ENCODE assay signal across 14 mouse cellular contexts in genomic region chr13:19234700-19235374, GRCm38 (mm10).
"Had no signal": no experiment of that assay in that cellular context is flagged by ENCODE, and none has a peak within 500 bp of the region (broad histone marks: within the 10 kb centered on the region; RNA-seq: fewer than 3 reads in every experiment).

No protein-coding gene starts in this region.

- H3K9ac ChIP-seq: limb, embryonic 15.5 days; lung, embryonic 14.5 days had no signal

- H3K4me2 ChIP-seq: limb, embryonic 15.5 days; lung, embryonic 14.5 days; midbrain, embryonic 11.5 days had no signal

- H3K27me3 ChIP-seq: limb, embryonic 15.5 days had no signal

- H3K9me3 ChIP-seq: limb, embryonic 15.5 days had no signal

- H3K36me3 ChIP-seq: limb, embryonic 15.5 days had no signal

- H3K4me1 ChIP-seq: limb, embryonic 15.5 days had no signal

- ATAC-seq: inflammation-experienced regulatory T-cells, adult 6 months; intestine, postnatal 0 days; midbrain, embryonic 16.5 days had no signal

- DNase-seq: kidney, adult 8-10 months; kidney, postnatal 25 days; layer of hippocampus, adult 9-11 months; layer of hippocampus, postnatal 36 days; right cerebral cortex, postnatal 25 days; thymus, postnatal 25 days had no signal

- H3K4me3 ChIP-seq: limb, embryonic 15.5 days had no signal

- H3K27ac ChIP-seq: limb, embryonic 15.5 days; macrophage; stomach, postnatal 0 days had no signal
